Mouse (Mus musculus) myocyte (in vitro differentiated cells): Measurements from ENCODE around the gene Sf3a1.
A peak's percentile ranks its signal among the peaks of the same experiment; 100 is the strongest.

ENCODE experiments used
- E2F4 ChIP-seq: IDR thresholded peaks from one replicate; pipeline ENCODE4 v1.6.1; 2011; ENCODE audit warnings: mild to moderate bottlenecking, control low read depth, moderate library complexity; ENCODE audit not compliant: insufficient read depth
- MAX ChIP-seq: IDR thresholded peaks from one replicate; pipeline ENCODE4 v1.6.1; 2011; ENCODE audit warnings: low read depth, mild to moderate bottlenecking, control low read depth
- MYOD1 ChIP-seq, 3 experiments: IDR thresholded peaks; one replicate each; pipeline ENCODE4 v1.6.1; 2011; ENCODE audit warnings: control low read depth in 2 of 3, low read depth in 2 of 3, mild to moderate bottlenecking in 2 of 3, moderate library complexity in 1 of 3; ENCODE audit not compliant: insufficient read length in 2 of 3, control insufficient read depth in 1 of 3
- MYOG ChIP-seq, 3 experiments: IDR thresholded peaks; one replicate each; pipeline ENCODE4 v1.6.1; 2011; ENCODE audit warnings: control low read depth in 2 of 3, low read depth in 2 of 3, mild to moderate bottlenecking in 2 of 3; ENCODE audit not compliant: insufficient read length in 2 of 3, control insufficient read depth in 1 of 3, insufficient read depth in 1 of 3
- POLR2A ChIP-seq: IDR thresholded peaks from one replicate; pipeline ENCODE4 v1.6.1; 2011; ENCODE audit warnings: low read depth, mild to moderate bottlenecking, control low read depth, moderate library complexity; ENCODE audit not compliant: insufficient read length
- POLR2AphosphoS2 ChIP-seq: IDR thresholded peaks from one replicate; pipeline ENCODE4 v1.6.1; 2011; ENCODE audit warnings: low read depth, control low read depth; ENCODE audit not compliant: insufficient read length
- TCF3 ChIP-seq: IDR thresholded peaks from one replicate; pipeline ENCODE4 v1.6.1; 2011; ENCODE audit warnings: low read depth, control low read depth; ENCODE audit not compliant: insufficient read length
- USF1 ChIP-seq: IDR thresholded peaks from one replicate; pipeline ENCODE4 v1.6.1; 2011; ENCODE audit warnings: low read depth, mild to moderate bottlenecking, control low read depth, moderate library complexity

- TF ChIP-seq POLR2A (no peak), E2F4 (no peak), MAX (no peak), POLR2AphosphoS2 (no peak), MYOD1 (IDR thresholded peaks at IDR 0.05; ENCODE audit: control insufficient read depth in 1 of 3, insufficient read length in 2 of 3, low read depth in 2 of 3) (peak; percentile 59 to 66 (median 66)), MYOG (IDR thresholded peaks at IDR 0.05; ENCODE audit: control insufficient read depth in 1 of 3, insufficient read depth in 1 of 3, insufficient read length in 2 of 3, low read depth in 2 of 3) (peak; percentile 67 to 95 (median 78)), USF1 (no peak), TCF3 (peak; percentile 53)
These were observed 68.3 kb downstream of the Sf3a1 start for GRCm38 (mm10) chr11:4228463-4228862.
